Mouse (Mus musculus) adrenal gland, adult 2 months (tissue): Measurements from ENCODE around the gene Sumf1. TPM values are rescaled to one million over a fixed set of nuclear protein-coding genes. Genes with fewer than 3 reads are reported as not detected.

Experiments
- DNase-seq: peaks from one replicate; pipeline ENCODE4 v3.0.0; 2021
- long read RNA-seq: library from polyadenylated mRNA; stranded (forward); transcript quantifications from one replicate; pipeline ENCODE4 v2.0.0, GENCODE M21; 2021
- polyA plus RNA-seq: library from polyadenylated mRNA; depleted of rRNA; stranded (reverse); fragments of >200 nt; gene quantifications from 2 replicates; pipeline ENCODE4 v1.2.3, GENCODE M21; 2012; rRNA removed
- total RNA-seq, 2 experiments: library from RNA; stranded (reverse); gene quantifications; 2 replicates each; pipeline ENCODE4 v1.2.3; 2021

Gene Sumf1
- total RNA-seq (10 to 100 TPM; 37.8 to 44.8 TPM), polyA plus RNA-seq (70.3 and 87.0 TPM in 2 replicates)
- long read RNA-seq, transcript Sumf1-201 (9 exons, 2,593 nt), result major isoform, 45 of 52 reads
- long read RNA-seq, partial matches to known transcripts, result 1 of 52 reads
- long read RNA-seq, other reads (novel, unspliced or antisense), result 6 of 52 reads

GRCm38 (mm10) chr6:108184847-108185684, at the start of gene Sumf1:
Gene Sumf1, minus strand, starts transcription at chr6:108185582.
- peak; percentile 91 for DNase-seq

- peak; percentile 76 for DNase-seq
These were observed 49.2 kb upstream of the Sumf1 start for GRCm38 (mm10) chr6:108234536-108234935.

- peak; percentile 93 for DNase-seq
These were observed 47.7 kb upstream of the Sumf1 start for GRCm38 (mm10) chr6:108233070-108233469.

DNA sequence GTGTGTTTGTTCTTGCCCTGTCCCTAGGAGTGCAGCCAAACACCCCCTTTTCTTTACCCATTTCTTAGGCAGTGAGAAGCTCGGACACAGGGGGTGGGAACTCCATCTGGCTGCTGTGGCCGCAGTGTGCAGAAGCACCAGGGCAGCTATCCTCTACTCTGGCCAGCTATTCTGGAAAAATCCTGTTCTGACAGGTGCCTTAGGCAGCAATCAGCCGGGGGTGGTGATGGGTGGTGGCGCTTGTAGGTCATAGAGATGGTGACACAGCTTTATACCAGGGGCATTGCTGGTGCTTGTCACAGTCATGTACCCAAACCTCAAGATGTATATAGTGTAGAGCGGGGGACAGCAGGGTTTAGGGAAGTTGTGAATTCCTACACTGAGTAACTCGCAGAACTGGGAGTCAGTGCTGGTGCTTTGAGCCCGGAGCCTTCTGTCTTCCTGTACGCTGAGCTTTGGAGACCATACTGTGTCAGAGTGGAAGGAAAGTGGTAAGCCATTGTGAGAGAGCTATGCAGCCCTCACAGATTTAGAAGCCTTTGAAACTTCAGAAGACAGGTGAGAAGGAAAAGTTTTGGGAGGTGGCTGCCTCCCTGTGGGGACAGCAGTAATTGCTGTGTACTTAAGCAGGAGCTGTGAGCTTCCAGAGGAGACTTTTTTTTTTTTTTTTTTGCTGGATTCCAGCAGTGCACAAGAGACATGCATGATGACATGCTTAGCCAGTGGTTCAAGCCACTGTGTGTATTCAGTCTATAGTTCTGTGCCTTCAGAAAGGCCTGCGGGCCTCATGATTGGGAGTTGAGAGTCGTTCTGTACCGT, 46.7 kb upstream of the Sumf1 start:
- DNase-seq, result no peak

DNA sequence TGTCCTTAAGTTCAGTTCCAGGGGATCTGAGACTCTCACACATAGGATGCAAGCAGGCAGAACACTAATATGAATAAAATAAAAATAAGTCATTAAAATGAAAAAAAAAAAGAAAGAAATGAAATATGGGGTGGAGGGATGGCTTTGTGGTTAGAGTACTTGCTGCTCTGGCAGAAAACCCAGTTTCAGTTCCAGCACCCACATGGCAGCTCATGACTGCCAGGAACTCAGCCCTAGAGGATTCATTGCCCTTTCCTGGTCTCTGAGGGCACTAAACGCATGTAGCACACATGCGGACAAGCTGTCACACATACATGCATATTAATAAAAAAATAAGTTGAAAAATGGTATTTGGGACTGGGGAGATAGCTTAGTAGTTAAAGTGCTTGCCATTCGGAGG, 45.2 kb upstream of the Sumf1 start:
- DNase-seq, result no peak

GRCm38 (mm10) chr6:108228601-108229000, 43.2 kb upstream of the Sumf1 start:
- no peak for DNase-seq

DNA sequence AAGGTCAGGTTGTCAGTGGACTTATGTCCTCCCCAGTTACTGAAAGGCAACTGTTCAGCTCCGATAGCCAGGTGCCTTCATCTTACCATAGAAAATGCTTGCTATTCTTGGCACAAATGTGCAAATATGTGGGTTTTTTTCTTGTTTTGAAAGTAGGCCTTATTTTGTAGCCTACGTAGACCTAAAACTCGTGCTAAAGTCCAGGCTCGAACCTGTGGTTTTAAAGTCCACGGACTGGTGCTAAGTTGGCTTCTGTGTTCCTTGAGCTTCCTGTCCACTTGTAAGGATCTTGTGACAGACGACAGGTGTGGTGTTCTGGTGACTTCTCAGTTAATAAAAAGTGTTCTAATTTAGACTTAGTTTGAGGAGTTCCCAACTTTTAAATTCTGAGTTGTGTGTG, 42.7 kb upstream of the Sumf1 start:
- DNase-seq, result no peak

- no peak for DNase-seq
These were observed 42.1 kb upstream of the Sumf1 start for GRCm38 (mm10) chr6:108227461-108227860.

DNA sequence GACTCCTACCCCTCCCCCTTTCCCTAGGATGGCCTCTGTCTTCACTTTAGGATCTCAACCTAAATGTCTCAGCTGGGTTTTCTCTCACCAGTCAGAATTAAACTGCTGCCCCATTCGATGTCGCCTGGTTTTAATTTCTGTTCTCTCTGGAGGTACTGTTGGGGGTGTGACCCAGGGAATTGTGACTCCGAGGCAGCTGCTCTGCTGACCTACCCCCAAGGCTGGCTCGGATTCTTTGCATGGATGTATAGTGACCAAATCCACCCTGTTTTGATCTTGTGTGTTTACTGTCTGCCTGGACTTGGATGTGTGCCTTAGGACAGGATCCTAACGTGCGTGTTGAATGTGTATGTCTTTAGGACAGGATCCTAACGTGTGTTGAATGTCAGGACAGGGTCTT, 40.8 kb upstream of the Sumf1 start:
- no peak for DNase-seq

DNA sequence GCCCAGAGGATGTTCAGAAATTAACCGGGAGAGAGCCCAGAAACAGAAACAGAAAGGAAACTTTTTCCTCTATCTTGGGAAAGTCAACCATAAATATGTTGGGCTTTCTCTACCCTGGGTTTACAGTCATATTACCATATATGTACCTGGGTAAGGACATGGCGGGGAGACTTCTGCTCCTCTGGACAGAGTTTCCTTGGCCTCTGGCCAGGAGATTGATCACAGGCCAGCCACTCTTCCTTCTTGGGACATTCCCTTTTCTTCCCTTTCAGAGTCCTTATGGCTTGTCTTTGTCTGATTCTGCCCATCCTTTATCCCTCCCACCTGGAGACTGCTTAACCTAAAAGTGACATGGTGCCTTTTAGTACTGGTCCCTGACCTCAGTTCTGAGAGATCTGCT, 39.6 kb upstream of the Sumf1 start:
- no peak for DNase-seq

DNA sequence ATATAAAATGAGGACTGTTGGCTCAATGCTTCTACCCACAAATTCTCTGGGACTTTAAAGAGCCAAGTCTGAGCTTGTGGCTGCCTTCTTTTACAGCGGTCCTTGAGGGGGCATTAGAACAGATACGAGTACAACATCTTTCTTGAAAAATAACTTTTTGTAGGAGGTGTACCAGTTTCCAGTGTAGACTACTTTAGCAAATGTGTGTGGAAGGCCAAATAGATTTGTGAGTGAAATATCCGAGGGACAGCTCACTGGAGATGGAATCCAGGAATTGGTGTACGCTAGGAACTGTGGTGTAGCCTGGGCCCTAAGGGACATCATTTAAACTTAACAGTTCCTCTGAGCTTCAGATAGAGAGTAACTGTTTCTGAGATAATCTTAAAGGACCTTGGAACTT, 39.0 kb upstream of the Sumf1 start:
- no peak for DNase-seq

DNA sequence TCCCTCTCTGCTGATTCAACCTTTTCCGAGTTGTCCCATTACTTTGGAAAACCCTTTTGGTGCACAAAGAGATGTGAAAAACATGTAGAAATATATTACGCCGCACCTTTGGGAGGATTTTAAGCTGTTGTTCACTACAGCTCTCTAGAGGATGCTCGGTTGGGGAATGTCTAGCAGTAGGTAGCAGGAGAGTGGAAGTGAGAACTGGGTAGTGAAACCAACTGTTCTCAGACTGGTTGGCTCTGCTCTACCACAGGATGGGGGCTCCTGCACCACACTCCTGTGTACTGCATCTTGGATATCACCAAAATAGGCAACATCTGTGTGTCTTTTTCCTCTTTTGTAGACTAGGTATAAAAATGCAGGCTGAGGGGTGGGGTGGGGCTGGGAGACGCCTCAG, 37.5 kb upstream of the Sumf1 start:
- no peak for DNase-seq

DNA sequence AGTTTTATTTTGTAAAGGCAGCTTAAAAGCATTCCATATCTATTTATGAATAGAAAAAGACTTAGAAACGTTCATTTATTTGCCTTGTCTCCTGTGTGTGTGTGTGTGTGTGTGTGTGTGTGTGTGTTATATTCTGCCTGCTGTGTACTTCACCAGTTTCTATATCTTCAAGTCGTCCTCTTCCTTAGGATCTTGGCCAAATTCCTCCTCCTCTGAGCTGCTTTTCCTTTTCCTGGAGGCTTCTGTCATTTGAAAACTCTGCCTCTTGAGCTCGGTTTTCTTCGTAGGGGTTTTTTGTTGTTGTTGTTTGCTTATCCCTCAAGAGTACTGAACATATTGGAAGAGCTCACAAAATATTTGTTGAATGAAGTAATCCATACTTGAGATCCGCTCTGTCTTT, 37.1 kb upstream of the Sumf1 start:
- no peak for DNase-seq

DNA sequence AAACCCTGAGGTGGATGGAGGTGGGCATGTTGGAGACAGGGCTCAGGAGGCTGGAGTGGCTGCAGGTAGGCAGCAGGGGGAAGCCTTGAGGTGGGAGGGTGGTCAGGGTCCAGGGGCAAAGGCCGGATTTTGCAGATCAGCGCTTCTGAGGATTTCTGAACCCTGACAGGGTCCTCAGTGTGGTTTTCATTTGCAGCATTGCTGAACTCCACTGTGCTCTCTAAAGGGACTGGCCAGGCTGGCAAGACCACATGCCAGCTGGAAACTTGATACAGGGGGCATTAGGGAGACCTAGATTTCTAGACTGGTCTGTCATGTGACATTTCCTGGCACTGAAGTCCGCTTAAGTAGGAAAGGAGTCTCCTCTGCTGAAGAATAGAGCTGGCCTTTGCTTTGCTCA, 32.6 kb upstream of the Sumf1 start:
- no peak for DNase-seq

DNA sequence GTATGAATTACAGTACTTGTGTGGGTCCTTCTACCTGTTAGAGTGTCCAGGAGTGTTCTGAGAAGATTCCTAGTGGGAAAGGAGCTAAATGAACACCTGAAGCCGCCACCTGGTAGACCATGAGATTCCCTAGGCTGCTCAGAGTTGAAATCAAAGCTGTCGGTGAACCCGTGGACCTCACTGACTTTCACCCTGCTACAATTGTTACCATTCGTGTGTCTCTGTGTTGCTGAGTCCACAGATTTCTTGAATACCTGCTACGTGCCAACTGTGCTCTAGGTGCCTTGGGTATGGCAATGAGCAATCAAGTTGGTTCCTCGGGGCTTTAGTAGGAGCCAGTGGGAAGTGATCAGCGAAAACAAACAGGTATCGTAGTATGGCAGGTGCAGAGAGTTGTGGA, 31.4 kb upstream of the Sumf1 start:
- DNase-seq, result no peak

- no peak for DNase-seq
These were observed 30.7 kb upstream of the Sumf1 start for GRCm38 (mm10) chr6:108216091-108216490.

- DNase-seq, result peak; percentile 28
These were observed 29.0 kb upstream of the Sumf1 start for GRCm38 (mm10) chr6:108214294-108214925.

DNA sequence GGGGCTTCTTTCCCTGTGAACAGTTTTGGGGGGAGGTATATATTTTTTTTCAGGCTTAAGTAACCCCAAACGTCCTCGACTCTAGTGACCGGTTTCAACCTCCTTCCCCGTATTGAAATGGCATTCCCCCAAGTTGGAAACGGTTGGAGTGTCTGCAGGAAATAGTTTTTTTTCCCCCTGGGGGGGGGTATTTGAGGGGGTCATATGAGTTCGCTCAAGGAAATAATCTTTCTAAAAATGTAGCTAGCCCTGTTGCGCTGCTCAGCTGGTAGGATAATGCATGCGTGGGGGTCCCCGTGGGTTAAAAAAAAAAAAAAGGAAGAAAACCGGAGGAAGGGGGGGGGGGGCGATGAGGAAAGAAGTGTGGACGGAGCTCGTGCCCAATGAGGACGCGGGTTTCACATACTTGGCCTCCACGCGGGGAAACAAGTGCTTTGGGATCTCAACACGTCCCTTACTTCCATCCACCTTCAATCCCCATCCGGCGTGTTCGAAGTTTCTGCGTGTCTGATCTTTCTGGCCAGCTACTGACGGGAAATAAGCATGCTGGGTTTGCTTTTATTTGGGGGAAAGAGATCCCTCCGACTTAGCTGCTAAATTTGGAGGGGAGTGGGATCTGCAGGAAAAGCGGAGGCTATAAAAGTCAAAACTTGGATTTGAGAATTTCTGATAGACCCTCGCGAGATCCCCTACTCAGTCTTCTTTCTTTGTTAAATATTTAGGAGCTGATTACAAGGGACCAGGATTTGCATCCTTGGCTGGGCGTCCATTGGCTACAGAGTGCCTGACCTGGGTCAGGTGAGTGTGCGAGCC, 28.3 kb upstream of the Sumf1 start:
- peak; percentile 40 for DNase-seq

DNA sequence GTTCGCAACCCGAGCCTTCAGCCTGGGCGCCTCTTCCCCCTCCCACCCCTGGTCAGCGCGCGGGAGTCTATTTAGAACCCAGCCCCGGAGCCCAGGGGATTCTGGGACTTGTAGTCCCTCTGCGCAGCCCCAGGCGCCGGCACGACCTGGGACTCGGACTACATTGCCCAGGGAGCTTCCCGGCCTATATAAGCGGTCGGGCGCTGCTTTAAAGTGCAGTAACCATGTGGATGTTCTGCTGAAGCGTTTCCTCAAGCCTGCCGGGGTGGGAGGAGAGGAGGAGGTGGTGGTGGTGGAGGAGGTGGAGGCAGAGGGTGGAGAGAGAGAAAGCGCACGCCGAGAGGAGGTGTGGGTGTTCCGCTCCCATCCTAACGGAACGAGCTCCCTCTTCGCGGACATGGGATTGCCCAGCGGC, 27.5 kb upstream of the Sumf1 start, which contains the start of gene Itpr1:
Gene Itpr1 (plus strand): TSS at position 216 of the 415 bp plus-strand sequence.
- peak; percentile 100 for DNase-seq

- DNase-seq, result peak; percentile 31
These were observed 26.8 kb upstream of the Sumf1 start for GRCm38 (mm10) chr6:108211896-108212880.
